10 mouse cellular contexts compared by ENCODE assay signal in the genomic region with DNA sequence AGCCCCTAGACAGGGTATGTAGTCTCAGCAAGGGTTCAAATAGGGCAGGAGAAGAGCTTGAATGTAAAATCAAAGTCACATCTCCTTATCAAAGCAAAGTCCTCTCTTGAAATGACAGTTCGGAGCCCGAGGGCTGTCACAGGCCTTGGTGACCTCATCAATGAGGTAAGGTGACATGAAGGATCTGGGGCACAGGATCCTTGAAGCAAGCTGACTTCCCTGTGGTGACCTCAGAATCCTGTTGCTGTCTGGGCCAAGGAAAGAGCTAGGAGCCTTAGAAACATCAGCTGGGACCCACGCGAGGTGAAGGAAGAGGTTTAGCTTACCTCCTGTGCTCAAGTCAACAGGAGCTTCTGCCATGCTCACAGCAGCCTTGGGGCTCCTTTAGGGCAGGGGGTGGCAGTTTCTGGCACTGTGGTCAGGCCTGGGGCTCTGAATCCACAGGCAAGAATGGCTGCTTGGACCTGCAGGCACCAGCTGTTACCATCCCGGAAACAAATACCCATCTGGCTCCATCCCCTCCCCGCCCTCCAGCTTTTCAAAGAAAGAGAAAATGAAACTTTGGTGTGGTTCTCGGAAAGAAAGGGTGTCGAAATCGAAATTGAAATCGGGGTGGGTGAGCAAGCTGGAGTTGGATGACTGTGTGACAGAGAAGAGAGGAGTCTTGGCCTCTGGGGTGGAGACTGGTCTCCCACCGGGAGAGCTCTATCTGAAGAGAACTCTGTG. TPM values are rescaled to one million over a fixed set of nuclear protein-coding genes. Genes with fewer than 3 reads are reported as not detected.
DNase-seq lines count a peak whose midpoint lies in the region; ATAC-seq lines count a peak whose summit lies in the region.
"Had no signal": no experiment of that assay in that cellular context is flagged by ENCODE, and none has a peak within 500 bp of the region (broad histone marks: within the 10 kb centered on the region; RNA-seq: fewer than 3 reads in every experiment).

Gene Zbp1, minus strand, starts transcription at position 508 of the 726 bp plus-strand sequence.

- peaks cover 53% of the 10 kb centered on the region for H3K27me3 ChIP-seq in megakaryocyte, embryonic 14.5 days (replicated peaks)
- H3K27me3 ChIP-seq in midbrain, embryonic 14.5 days (ENCODE audit: control insufficient read depth, insufficient read depth, low read length): no peaks in the 10 kb centered on the region

- no peaks in the 10 kb centered on the region for H3K36me3 ChIP-seq in megakaryocyte, embryonic 14.5 days (replicated peaks; ENCODE audit: low read length)
- H3K36me3 ChIP-seq in midbrain, embryonic 14.5 days (ENCODE audit: control insufficient read depth, insufficient read depth, low read length): no peaks in the 10 kb centered on the region
- H3K36me3 ChIP-seq: G1E had no signal

- peaks cover 15% of the 10 kb centered on the region for H3K4me1 ChIP-seq in megakaryocyte, embryonic 14.5 days
- H3K4me1 ChIP-seq in midbrain, embryonic 14.5 days (ENCODE audit: control insufficient read depth, insufficient read depth, low read length): no peaks in the 10 kb centered on the region

- DNase-seq in gastrocnemius, postnatal 10 days: peak; percentile 3
- no peak for DNase-seq in gastrocnemius, postnatal 14 days
- DNase-seq in urinary bladder, adult 2 months (ENCODE audit: low spot score): peak; percentile 11
- no peak for DNase-seq in urinary bladder, adult 18-20 months (ENCODE audit: low spot score in 2 of 2)
- DNase-seq in thymus, postnatal 4 days: peak; percentile 61
- no peak for DNase-seq in left cerebral cortex, postnatal 4 days
- DNase-seq in midbrain, embryonic 14.5 days: no peak

- no peak within 1 kb of the TSS for H3K27ac ChIP-seq in midbrain, embryonic 14.5 days (replicated peaks; ENCODE audit: low read depth, low read length)

- no peak within 1 kb of the TSS for H3K9ac ChIP-seq in midbrain, embryonic 14.5 days (replicated peaks; ENCODE audit: low read length)

- 67% methylated on average over 11 of the region's 11 CpGs for WGBS in midbrain, embryonic 14.5 days

- no peak within 1 kb of the TSS for H3K4me2 ChIP-seq in midbrain, embryonic 14.5 days (ENCODE audit: low read length)

- intact Hi-C loops in gastrocnemius, postnatal 14 days (cut with DNase I; ENCODE audit: low total_unique reads): no loop called here
- intact Hi-C loops in left cerebral cortex, postnatal 4 days (cut with DNase I): loop anchor here (2.0 kb wide), 1 partner anchor 328 kb away; no protein-coding TSS in a partner anchor

- H3K9me3 ChIP-seq in megakaryocyte, embryonic 14.5 days: no peaks in the 10 kb centered on the region
- no peaks in the 10 kb centered on the region for H3K9me3 ChIP-seq in midbrain, embryonic 14.5 days (ENCODE audit: control insufficient read depth, low read length)

- H3K4me3 ChIP-seq in megakaryocyte, embryonic 14.5 days (replicated peaks): peak within 1 kb of the TSS; percentile 80
- H3K4me3 ChIP-seq in midbrain, embryonic 14.5 days (replicated peaks; ENCODE audit: low read depth, low read length): no peak within 1 kb of the TSS

- no peak for ATAC-seq in midbrain, embryonic 14.5 days (ENCODE audit: low FRiP score, low TSS enrichment)

RNA-seq across cellular contexts. Expression of gene Zbp1, which starts in this region (rescaled TPM):
- total RNA-seq in gastrocnemius, postnatal 10 days (2021): under 1 TPM in 1 of 2 experiments, not detected in 1; 0.09 TPM
- not detected for total RNA-seq in gastrocnemius, postnatal 14 days (2021)
- polyA plus RNA-seq in urinary bladder, adult 2 months (2012; rRNA removed): 11.3 and 15.7 TPM in 2 replicates
- 2.8 TPM in 1 of 2 replicates, not detected in the other for polyA plus RNA-seq in megakaryocyte, embryonic 14.5 days (2012; ENCODE audit: insufficient read depth, low replicate concordance)
- under 1 TPM in 1 of 2 experiments, not detected in 1; 0.20 TPM for total RNA-seq in left cerebral cortex, postnatal 4 days (2021)
- 1.7 TPM in 1 of 2 replicates, not detected in the other for polyA plus RNA-seq in midbrain, embryonic 14.5 days (2014; fragmentation: Nextera tagmentation; extraction: Ambion mirVana)
- total RNA-seq: left cerebral cortex, postnatal 14 days had no signal
- polyA plus RNA-seq: G1E had no signal

Comparison
In these comparisons a context has a peak if more than half of its experiments do, and no peak if none do; other contexts are left out.
1. DNase-seq: peak in urinary bladder, adult 2 months (single experiment) and thymus, postnatal 4 days (single experiment); none in gastrocnemius, postnatal 14 days (single experiment), urinary bladder, adult 18-20 months (0 of 2), left cerebral cortex, postnatal 4 days (single experiment) and midbrain, embryonic 14.5 days (single experiment).
2. Peak in DNase-seq in gastrocnemius, postnatal 10 days; RNA of the gene not detected or under 1 TPM.